Mouse (Mus musculus): ENCODE measurements around the gene Tex13c3.
"Not testable (repeated sequence)": the region's sequence is repeated elsewhere in the genome, so short reads cannot be mapped to it uniquely, and the experiment has no call there.

Gene Tex13c3

DNA sequence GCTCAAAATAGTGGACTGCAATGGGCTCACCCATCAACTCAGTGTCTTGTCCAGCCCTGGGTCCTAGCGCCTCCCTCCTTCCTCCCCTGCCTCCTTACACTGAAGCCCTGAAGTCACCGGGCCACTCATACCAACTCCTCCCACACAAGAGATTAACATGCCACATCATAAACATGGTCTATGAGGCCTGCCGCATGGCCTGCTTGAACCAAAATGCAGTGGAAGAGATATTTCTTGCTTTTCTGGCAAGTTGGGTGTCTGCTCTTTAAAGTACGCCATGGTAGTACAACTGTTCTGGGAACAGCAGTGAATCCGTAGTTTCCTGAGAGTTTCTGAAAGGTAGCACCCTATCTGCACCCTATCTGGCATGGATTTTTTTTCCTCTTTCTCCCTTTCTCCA, at the start of gene Tex13c3:
Gene Tex13c3, minus strand, starts transcription at position 101 of the 400 bp plus-strand sequence.
- DNase-seq (ENCODE audit: low read depth, low spot score) = not testable (repeated sequence)

- DNase-seq (ENCODE audit: low read depth, low spot score) = no peak
Observed at GRCm38 (mm10) chrX:19489731-19490130, 8.6 kb upstream of the Tex13c3 start.

All from brain, embryonic 18.5 days (tissue).